Mouse (Mus musculus) hindbrain, embryonic 16.5 days (tissue): Measurements from ENCODE around the gene Spsb4. TPM values are rescaled to one million over a fixed set of nuclear protein-coding genes. Genes with fewer than 3 reads are reported as not detected.

ENCODE experiments used
- ATAC-seq: fragments of 200-750 bp; cut with Nextera tagmentation; 2 replicates; pipeline ENCODE4 v1.8.0; 2017; ENCODE audit warnings: moderate TSS enrichment, moderate library complexity
- H3K27ac ChIP-seq: fragments of 300-500 bp; sonication (generic); 2 replicates; pipeline ENCODE4 v1.5.1; 2014; ENCODE audit warnings: low read depth, mild to moderate bottlenecking, control low read depth, low read length, moderate library complexity
- H3K27me3 ChIP-seq: fragments of 300-500 bp; sonication (generic); replicated peaks from 2 replicates; pipeline ENCODE4 v1.6.1; 2014; ENCODE audit warnings: low read length; ENCODE audit not compliant: control insufficient read depth, insufficient read depth
- H3K36me3 ChIP-seq: fragments of 300-500 bp; sonication (generic); 2 replicates; pipeline ENCODE4 v1.6.1; 2014; ENCODE audit warnings: mild to moderate bottlenecking, low read length, moderate library complexity, mixed read lengths; ENCODE audit not compliant: control insufficient read depth, insufficient read depth
- H3K4me1 ChIP-seq: fragments of 300-500 bp; sonication (generic); 2 replicates; pipeline ENCODE4 v1.6.1; 2014; ENCODE audit warnings: low read depth, low read length; ENCODE audit not compliant: control insufficient read depth, insufficient read depth
- H3K4me2 ChIP-seq: fragments of 300-500 bp; sonication (generic); 2 replicates; pipeline ENCODE4 v1.6.1; 2014; ENCODE audit warnings: mild to moderate bottlenecking, low read length, control low read depth, moderate library complexity
- H3K4me3 ChIP-seq: fragments of 300-500 bp; sonication (generic); 2 replicates; pipeline ENCODE4 v1.5.1; 2014; ENCODE audit warnings: mild to moderate bottlenecking, low read length, control low read depth, moderate library complexity
- H3K9ac ChIP-seq: fragments of 300-500 bp; sonication (generic); 2 replicates; pipeline ENCODE4 v1.6.1; 2014; ENCODE audit warnings: low read depth, mild to moderate bottlenecking, control low read depth, low read length, moderate library complexity
- H3K9me3 ChIP-seq: fragments of 300-500 bp; sonication (generic); 2 replicates; pipeline ENCODE4 v1.6.1; 2014; ENCODE audit warnings: mild to moderate bottlenecking, low read length, moderate library complexity; ENCODE audit not compliant: control insufficient read depth
- WGBS: fragments of 180-500 bp; shearing (Covaris S2); extraction: QIAGEN DNeasy Blood & Tissue Kit; methylation state at CpG from one replicate; pipeline ENCODE4 v1.1.7; 2014; 5-methylcytosine and 5-hydroxymethylcytosine counted together
- polyA plus RNA-seq: library from polyadenylated mRNA; unstranded; fragments of >200 nt; fragmentation: Nextera tagmentation; extraction: Ambion mirVana; gene quantifications from 2 replicates; pipeline ENCODE4 v1.2.1, GENCODE M21; 2015

Spsb4 gene
- polyA plus RNA-seq, 1 experiment from 2014 or later = 39.8 TPM

DNA sequence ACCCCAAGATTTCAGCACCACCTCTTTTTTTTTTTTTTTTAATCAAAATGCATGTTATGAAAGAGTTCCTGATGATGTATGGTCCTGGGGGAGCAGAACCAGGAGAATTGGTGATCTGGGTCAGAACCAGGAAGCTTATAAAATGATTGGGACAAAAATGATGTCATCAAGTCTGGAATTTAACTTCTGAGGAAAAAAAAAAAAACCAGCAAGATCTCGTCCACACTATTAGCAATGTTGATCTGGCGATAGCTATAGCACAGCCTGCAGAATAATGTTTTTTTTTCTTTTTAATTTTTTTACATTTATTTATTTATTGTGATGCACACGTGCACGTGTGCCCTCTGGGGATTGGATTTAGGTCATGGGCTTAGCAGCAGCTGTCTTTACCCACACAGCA is 27.6 kb upstream of the Spsb4 start:
- H3K27ac ChIP-seq = no peak overlapping the region
- ATAC-seq = no peak
- 82% methylated on average over 4 of the region's 4 CpGs for WGBS

DNA sequence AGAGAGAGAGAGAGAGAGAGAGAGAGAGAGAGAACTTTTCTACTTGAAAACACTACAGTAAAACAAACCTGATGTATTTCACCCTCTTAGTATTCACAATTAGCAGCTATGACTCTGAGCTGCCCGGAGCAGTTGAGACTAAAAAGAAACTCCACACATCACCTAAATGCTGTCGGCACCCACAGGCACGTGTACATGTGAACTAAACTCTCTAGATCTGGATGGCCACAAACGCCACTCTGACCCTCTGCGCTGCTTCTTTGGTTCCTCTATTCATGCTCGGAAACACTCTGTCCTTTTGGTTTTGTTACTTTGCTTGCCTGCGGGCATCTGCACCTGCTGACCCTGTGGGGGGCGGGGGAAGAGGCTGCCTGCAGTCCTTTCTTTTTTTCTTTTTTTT is 23.0 kb upstream of the Spsb4 start:
- Histone ChIP-seq H3K36me3 (no peaks in the 10 kb centered on the region), H3K4me1 (no peaks in the 10 kb centered on the region), H3K4me2 (no peak overlapping the region), H3K27ac (no peak overlapping the region), H3K27me3 (no peaks in the 10 kb centered on the region), H3K9me3 (no peaks in the 10 kb centered on the region), H3K9ac (no peak overlapping the region), H3K4me3 (no peak overlapping the region)
- no peak for ATAC-seq
- 59% methylated on average over 8 of the region's 8 CpGs for WGBS

More for the DNA sequence above, 27.6 kb upstream of the Spsb4 start:
- no peaks in the 10 kb centered on the region; the same call in 1 of the 2 replicates for H3K4me1 ChIP-seq
- no peaks in the 10 kb centered on the region for H3K27me3 ChIP-seq
- H3K4me2 ChIP-seq = no peak overlapping the region
- H3K36me3 ChIP-seq = no peaks in the 10 kb centered on the region
- H3K9me3 ChIP-seq = peaks cover 4% of the 10 kb centered on the region; the same call in 1 of the 2 replicates
- H3K9ac ChIP-seq = no peak overlapping the region
- no peak overlapping the region for H3K4me3 ChIP-seq

- H3K4me3 ChIP-seq = no peak overlapping the region
- H3K9ac ChIP-seq = no peak overlapping the region
- no peak overlapping the region for H3K27ac ChIP-seq
- no peaks in the 10 kb centered on the region for H3K36me3 ChIP-seq
- no peaks in the 10 kb centered on the region for H3K4me1 ChIP-seq
- H3K27me3 ChIP-seq = no peaks in the 10 kb centered on the region
- 90% methylated on average over 3 of the region's 3 CpGs for WGBS
- H3K9me3 ChIP-seq = no peaks in the 10 kb centered on the region
- no peak for ATAC-seq
- no peak overlapping the region for H3K4me2 ChIP-seq
These were observed 19.4 kb upstream of the Spsb4 start for GRCm38 (mm10) chr9:97038010-97038409.

DNA sequence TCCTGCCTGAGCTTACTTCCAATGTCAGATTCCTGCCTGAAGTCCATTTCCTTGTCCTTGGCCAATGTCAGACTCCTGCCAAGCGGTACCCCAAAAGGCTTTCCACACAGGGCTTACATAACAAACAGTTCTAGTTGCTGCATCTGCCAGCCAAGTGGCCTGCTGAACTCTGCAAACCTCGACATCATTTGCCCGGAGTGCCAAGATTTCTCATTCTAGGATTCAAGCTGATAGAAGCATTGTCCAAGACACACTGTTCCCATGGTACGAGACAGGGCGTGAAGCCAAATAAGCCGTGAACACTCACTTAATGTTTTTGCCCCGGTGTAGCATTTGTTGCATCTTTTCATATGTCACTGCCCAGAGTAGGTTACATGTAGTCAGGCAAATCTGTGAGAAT is 18.0 kb upstream of the Spsb4 start:
- H3K9ac ChIP-seq = no peak overlapping the region
- 65% methylated on average over 7 of the region's 7 CpGs for WGBS
- no peak overlapping the region for H3K4me3 ChIP-seq
- no peaks in the 10 kb centered on the region for H3K4me1 ChIP-seq
- no peaks in the 10 kb centered on the region for H3K9me3 ChIP-seq
- H3K4me2 ChIP-seq = no peak overlapping the region
- H3K27ac ChIP-seq = no peak overlapping the region
- no peak for ATAC-seq
- no peaks in the 10 kb centered on the region for H3K27me3 ChIP-seq
- H3K36me3 ChIP-seq = no peaks in the 10 kb centered on the region

DNA sequence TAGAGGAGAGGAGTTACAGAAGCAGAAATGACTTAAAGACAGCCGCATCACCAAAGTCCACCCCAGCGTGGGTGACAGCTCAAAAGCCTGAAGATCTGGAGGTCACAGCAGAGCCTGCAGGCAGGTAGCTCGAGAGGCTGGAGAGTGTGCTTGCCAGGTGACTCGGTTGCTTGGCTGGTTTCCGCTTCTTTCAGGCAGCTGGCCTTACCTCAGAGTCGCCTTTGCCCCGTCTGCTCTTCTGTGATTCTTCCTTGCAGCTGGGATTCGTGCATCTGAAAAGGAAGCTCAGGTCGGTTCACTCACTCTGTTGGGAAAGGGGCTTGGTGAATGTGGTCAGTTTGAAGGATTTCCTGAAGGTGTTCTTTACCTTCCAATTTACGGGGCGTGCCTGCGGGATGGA is 8.7 kb upstream of the Spsb4 start:
- ATAC-seq = no peak
- H3K4me1 ChIP-seq = no peaks in the 10 kb centered on the region
- no peak overlapping the region for H3K27ac ChIP-seq
- no peak overlapping the region for H3K9ac ChIP-seq
- H3K4me3 ChIP-seq = no peak overlapping the region
- no peak overlapping the region for H3K4me2 ChIP-seq
- H3K9me3 ChIP-seq = no peaks in the 10 kb centered on the region
- H3K27me3 ChIP-seq = no peaks in the 10 kb centered on the region
- no peaks in the 10 kb centered on the region for H3K36me3 ChIP-seq
- 78% methylated on average over 12 of the region's 12 CpGs for WGBS

GRCm38 (mm10) chr9:97026006-97026405 is 7.4 kb upstream of the Spsb4 start:
- no peak overlapping the region for H3K4me3 ChIP-seq
- H3K27me3 ChIP-seq = no peaks in the 10 kb centered on the region
- H3K36me3 ChIP-seq = no peaks in the 10 kb centered on the region
- ATAC-seq = no peak
- no peaks in the 10 kb centered on the region for H3K4me1 ChIP-seq
- no peak overlapping the region for H3K27ac ChIP-seq
- H3K9me3 ChIP-seq = no peaks in the 10 kb centered on the region
- no peak overlapping the region for H3K4me2 ChIP-seq
- H3K9ac ChIP-seq = no peak overlapping the region
- 90% methylated on average over 4 of the region's 4 CpGs for WGBS

- H3K36me3 ChIP-seq = no peaks in the 10 kb centered on the region
- WGBS = 86% methylated on average over 7 of the region's 7 CpGs
- no peaks in the 10 kb centered on the region for H3K27me3 ChIP-seq
- H3K4me1 ChIP-seq = peaks cover 1% of the 10 kb centered on the region; the same call in 1 of the 2 replicates
- no peak overlapping the region for H3K4me2 ChIP-seq
- H3K9ac ChIP-seq = no peak overlapping the region
- no peak for ATAC-seq
- no peaks in the 10 kb centered on the region for H3K9me3 ChIP-seq
- no peak overlapping the region for H3K27ac ChIP-seq
- no peak overlapping the region for H3K4me3 ChIP-seq
These were observed 5.8 kb upstream of the Spsb4 start for GRCm38 (mm10) chr9:97024451-97024850.

- no peak overlapping the region for H3K4me3 ChIP-seq
- H3K9me3 ChIP-seq = no peaks in the 10 kb centered on the region
- no peak overlapping the region for H3K27ac ChIP-seq
- peaks cover 7% of the 10 kb centered on the region; the same call in 1 of the 2 replicates for H3K4me1 ChIP-seq
- H3K4me2 ChIP-seq = no peak overlapping the region
- no peaks in the 10 kb centered on the region for H3K27me3 ChIP-seq
- no peak overlapping the region for H3K9ac ChIP-seq
- no peaks in the 10 kb centered on the region for H3K36me3 ChIP-seq
- no peak for ATAC-seq
- WGBS = 93% methylated on average over 4 of the region's 4 CpGs
These were observed 4.3 kb upstream of the Spsb4 start for GRCm38 (mm10) chr9:97022948-97023347.

DNA sequence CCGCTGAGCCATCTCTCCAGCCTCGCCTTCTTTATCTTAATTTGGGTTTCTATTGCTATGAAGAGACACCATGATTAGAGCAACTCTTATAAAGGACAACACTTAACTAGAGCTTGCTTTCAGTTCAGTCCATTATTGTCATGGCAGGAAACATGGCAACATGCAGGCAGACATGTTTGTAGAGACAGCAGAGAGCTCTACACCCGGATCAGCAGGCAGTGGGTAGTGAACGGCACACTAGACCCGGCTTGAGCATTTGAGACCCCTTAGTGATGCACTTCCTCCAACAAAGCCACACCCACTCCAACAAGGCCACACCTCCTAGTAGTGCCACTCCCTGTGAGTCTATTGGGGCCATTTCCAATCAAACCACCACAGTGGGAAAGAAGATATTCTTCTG is 3.7 kb upstream of the Spsb4 start:
- WGBS = 84% methylated on average over 5 of the region's 5 CpGs
- H3K27ac ChIP-seq = no peak overlapping the region
- no peak for ATAC-seq
- no peak overlapping the region for H3K4me3 ChIP-seq
- H3K9ac ChIP-seq = no peak overlapping the region
- no peaks in the 10 kb centered on the region for H3K27me3 ChIP-seq
- H3K4me2 ChIP-seq = no peak overlapping the region
- no peaks in the 10 kb centered on the region for H3K36me3 ChIP-seq
- H3K9me3 ChIP-seq = no peaks in the 10 kb centered on the region
- peaks cover 7% of the 10 kb centered on the region; the same call in 1 of the 2 replicates for H3K4me1 ChIP-seq

DNA sequence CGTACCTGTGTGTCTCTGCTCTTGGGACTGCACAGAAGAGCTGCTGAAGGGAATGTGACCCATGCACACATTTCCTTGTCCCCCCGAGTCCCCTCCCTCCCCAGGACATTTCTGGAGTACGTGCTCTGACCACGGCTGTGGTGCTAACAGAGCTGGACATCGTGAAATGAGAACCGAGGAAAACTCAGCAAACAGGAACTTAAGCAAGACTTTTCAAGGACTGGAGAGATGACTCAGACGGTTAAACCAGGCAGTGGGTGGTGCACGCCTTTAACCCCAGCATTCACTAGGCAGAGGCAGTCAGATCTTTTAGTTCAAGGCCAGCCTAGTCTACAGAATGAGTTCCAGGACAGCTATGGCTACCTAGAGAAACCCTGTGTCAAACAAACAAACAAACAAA is 1.5 kb upstream of the Spsb4 start:
- Histone ChIP-seq H3K4me1 (peaks cover 25% of the 10 kb centered on the region), H3K27ac (no peak overlapping the region), H3K9me3 (no peaks in the 10 kb centered on the region), H3K27me3 (no peaks in the 10 kb centered on the region), H3K9ac (no peak overlapping the region), H3K4me2 (no peak overlapping the region), H3K36me3 (no peaks in the 10 kb centered on the region), H3K4me3 (no peak overlapping the region)
- 83% methylated on average over 8 of the region's 8 CpGs for WGBS
- ATAC-seq = no peak
